Mouse (Mus musculus) layer of hippocampus, adult 2 months (tissue): ENCODE results near the gene Ttc7. TPM values are rescaled to one million over a fixed set of nuclear protein-coding genes. Genes with fewer than 3 reads are reported as not detected.
A peak's percentile ranks its signal among the peaks of the same experiment; 100 is the strongest.

Experiments used
- DNase-seq, 2 experiments: peaks; one replicate each; pipeline ENCODE4 v3.0.0; 2022; ENCODE audit warnings: low spot score in 2 of 2
- H3K27ac ChIP-seq: fragments of 200-600 bp; 2 replicates; pipeline ENCODE4 v1.8.1; 2022
- H3K4me3 ChIP-seq: fragments of 200-600 bp; 2 replicates; pipeline ENCODE4 v1.8.1; 2022; ENCODE audit warnings: mild to moderate bottlenecking
- CTCF ChIP-seq: fragments of 200-600 bp; conservative IDR thresholded peaks from 2 replicates; pipeline ENCODE4 v1.8.1; 2022; ENCODE audit warnings: antibody characterized with exemption, mild to moderate bottlenecking, moderate library complexity
- total RNA-seq, 2 experiments: library from RNA; stranded (reverse); gene quantifications; 2 replicates each; pipeline ENCODE4 v1.2.3; 2021

The Ttc7 gene
- total RNA-seq, 2 experiments from 2014 or later, result 7.0 to 8.6 TPM

- Histone ChIP-seq H3K4me3 (no peak overlapping the region), H3K27ac (no peak overlapping the region)
- DNase-seq, result no peak
- no peak for TF ChIP-seq CTCF
Measured at GRCm38 (mm10) chr17:87312351-87312750, 29.7 kb downstream of the Ttc7 start.

GRCm38 (mm10) chr17:87312924-87313870 is 30.5 kb downstream of the Ttc7 start:
- DNase-seq, result no peak
- TF ChIP-seq CTCF, result no peak

GRCm38 (mm10) chr17:87314121-87314520 is 31.4 kb downstream of the Ttc7 start:
- Histone ChIP-seq H3K4me3 (no peak overlapping the region), H3K27ac (no peak overlapping the region)
- DNase-seq, result no peak
- TF ChIP-seq CTCF, result no peak

More at GRCm38 (mm10) chr17:87312924-87313870, 30.5 kb downstream of the Ttc7 start:
- H3K27ac ChIP-seq, result no peak overlapping the region
- H3K4me3 ChIP-seq, result no peak overlapping the region

- DNase-seq, result no peak
- Histone ChIP-seq H3K4me3 (peak overlapping the region; percentile 28; the same call in 1 of the 2 replicates), H3K27ac (no peak overlapping the region; the same call in 1 of the 2 replicates)
- no peak for TF ChIP-seq CTCF
Measured at GRCm38 (mm10) chr17:87314530-87314946, 31.9 kb downstream of the Ttc7 start.

GRCm38 (mm10) chr17:87315021-87315531 is 32.4 kb downstream of the Ttc7 start:
- Histone ChIP-seq H3K4me3 (peak overlapping the region; percentile 28), H3K27ac (peak overlapping the region; percentile 46)
- TF ChIP-seq CTCF, result peak; percentile 100; the same call in 1 of the 2 replicates
- peak; percentile 90 to 98 for DNase-seq

- Histone ChIP-seq H3K27ac (peak overlapping the region; percentile 40; the same call in 1 of the 2 replicates), H3K4me3 (no peak overlapping the region)
- DNase-seq, result no peak
- peak; percentile 58 for TF ChIP-seq CTCF
Measured at GRCm38 (mm10) chr17:87315891-87316763, 33.4 kb downstream of the Ttc7 start.

GRCm38 (mm10) chr17:87317271-87317670 is 34.6 kb downstream of the Ttc7 start:
- peak overlapping the region; percentile 40; the same call in 1 of the 2 replicates for H3K27ac ChIP-seq

GRCm38 (mm10) chr17:87317947-87318346 is 35.3 kb downstream of the Ttc7 start:
- Histone ChIP-seq H3K4me3 (no peak overlapping the region), H3K27ac (peak overlapping the region; percentile 40; the same call in 1 of the 2 replicates)
- TF ChIP-seq CTCF, result no peak
- DNase-seq, result no peak

More at GRCm38 (mm10) chr17:87317271-87317670, 34.6 kb downstream of the Ttc7 start:
- no peak overlapping the region for H3K4me3 ChIP-seq
- DNase-seq, result no peak
- TF ChIP-seq CTCF, result no peak

GRCm38 (mm10) chr17:87321673-87322072 is 39.0 kb downstream of the Ttc7 start:
- Histone ChIP-seq H3K4me3 (no peak overlapping the region), H3K27ac (no peak overlapping the region)
- DNase-seq, result no peak
- TF ChIP-seq CTCF, result peak; percentile 69

- no peak overlapping the region for H3K4me3 ChIP-seq
- H3K27ac ChIP-seq, result no peak overlapping the region
- no peak for DNase-seq
- TF ChIP-seq CTCF, result no peak
Measured at GRCm38 (mm10) chr17:87323215-87323614, 40.5 kb downstream of the Ttc7 start.

GRCm38 (mm10) chr17:87325501-87325900 is 42.8 kb downstream of the Ttc7 start:
- H3K4me3 ChIP-seq, result no peak overlapping the region
- peak overlapping the region; percentile 65; the same call in 1 of the 2 replicates for H3K27ac ChIP-seq
- TF ChIP-seq CTCF, result no peak
- DNase-seq, result no peak

GRCm38 (mm10) chr17:87326987-87327386 is 44.3 kb downstream of the Ttc7 start:
- H3K4me3 ChIP-seq, result no peak overlapping the region
- no peak for DNase-seq
- TF ChIP-seq CTCF, result no peak
- peak overlapping the region; percentile 65 for H3K27ac ChIP-seq
